In genomic region chr10:60077226-60077625, GRCm38 (mm10) we compare ENCODE assay signal across 2 mouse cellular contexts.
TF ChIP-seq lines count a peak whose summit lies in the region.

No protein-coding gene starts in this region.

TF ChIP-seq in MEL, 35 proteins besides CTCF, POLR2A, EP300 and RAD21 (continued from another document):
- TF ChIP-seq BHLHE40 (IDR thresholded peaks at IDR 0.05; ENCODE audit: borderline replicate concordance, low read depth, low read length): no peak

TF ChIP-seq in myocyte, 11 proteins besides CTCF, POLR2A, EP300 and RAD21 (continued from another document):
- TF ChIP-seq TCF12 (IDR thresholded peaks at IDR 0.05; ENCODE audit: insufficient read depth, poor library complexity, severe bottlenecking) (no peak), MYOD1 (IDR thresholded peaks at IDR 0.05; ENCODE audit: control insufficient read depth in 1 of 3, insufficient read length in 2 of 3, low read depth in 2 of 3) (peak in 2 of 3 experiments; percentile 70 to 72), USF1 (IDR thresholded peaks at IDR 0.05; ENCODE audit: low read depth) (no peak)
